Mouse (Mus musculus) layer of hippocampus, adult 2 months (tissue): ENCODE measurements around the gene Tma7. TPM values are rescaled to one million over a fixed set of nuclear protein-coding genes. Genes with fewer than 3 reads are reported as not detected.
A peak's percentile ranks its signal among the peaks of the same experiment; 100 is the strongest.

Experiments
- DNase-seq, 2 experiments: peaks; one replicate each; pipeline ENCODE4 v3.0.0; 2022; ENCODE audit warnings: low spot score in 2 of 2
- H3K27ac ChIP-seq: fragments of 200-600 bp; 2 replicates; pipeline ENCODE4 v1.8.1; 2022
- H3K4me3 ChIP-seq: fragments of 200-600 bp; 2 replicates; pipeline ENCODE4 v1.8.1; 2022; ENCODE audit warnings: mild to moderate bottlenecking
- CTCF ChIP-seq: fragments of 200-600 bp; conservative IDR thresholded peaks from 2 replicates; pipeline ENCODE4 v1.8.1; 2022; ENCODE audit warnings: antibody characterized with exemption, mild to moderate bottlenecking, moderate library complexity
- total RNA-seq, 2 experiments: library from RNA; stranded (reverse); gene quantifications; 2 replicates each; pipeline ENCODE4 v1.2.3; 2021

The Tma7 gene
- total RNA-seq, 2 experiments from 2014 or later = 295 to 309 TPM

DNA sequence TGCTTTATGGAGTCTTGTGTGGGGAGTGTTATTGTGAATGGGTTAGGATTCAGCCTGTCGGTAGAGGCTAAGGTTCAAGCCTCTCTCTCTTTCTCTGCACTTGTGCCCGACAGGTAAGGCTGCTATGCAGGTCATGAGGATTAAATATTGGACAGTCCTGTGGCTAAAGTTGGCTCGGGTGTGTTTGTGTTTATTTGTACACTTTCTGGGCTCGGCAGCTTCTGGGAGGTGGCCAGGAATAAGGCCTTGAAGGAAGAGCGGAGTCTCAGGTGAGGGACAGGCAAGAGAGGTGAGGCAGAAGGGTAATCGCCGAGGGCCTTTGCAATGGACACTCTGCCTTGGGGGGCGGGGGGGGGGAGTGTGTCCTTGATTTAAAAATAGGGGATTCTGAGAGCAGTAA lies 42.2 kb downstream of the Tma7 start:
- no peak for TF ChIP-seq CTCF
- no peak overlapping the region for H3K4me3 ChIP-seq
- H3K27ac ChIP-seq = no peak overlapping the region
- DNase-seq = no peak

DNA sequence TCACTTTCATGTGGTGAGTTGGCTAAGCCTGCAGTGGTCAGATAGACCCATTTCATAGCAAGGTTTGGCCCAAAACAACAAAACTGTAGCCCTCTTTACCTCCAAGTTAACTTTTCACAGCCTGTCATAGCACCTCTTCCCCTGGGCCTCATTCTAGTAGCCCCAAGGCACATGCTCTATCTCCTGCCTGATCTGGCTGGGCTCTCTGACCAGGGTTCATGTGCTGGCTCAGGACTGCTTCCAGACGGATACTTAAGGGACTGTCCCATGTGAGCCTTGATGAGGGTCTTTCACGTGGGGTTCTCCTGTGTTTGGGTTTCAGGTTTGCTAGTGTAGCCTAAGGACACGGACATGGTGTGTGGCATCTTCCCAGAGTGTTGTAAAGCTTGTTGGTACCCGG lies 42.7 kb downstream of the Tma7 start:
- Histone ChIP-seq H3K27ac (no peak overlapping the region), H3K4me3 (no peak overlapping the region)
- DNase-seq = no peak
- TF ChIP-seq CTCF = no peak

DNA sequence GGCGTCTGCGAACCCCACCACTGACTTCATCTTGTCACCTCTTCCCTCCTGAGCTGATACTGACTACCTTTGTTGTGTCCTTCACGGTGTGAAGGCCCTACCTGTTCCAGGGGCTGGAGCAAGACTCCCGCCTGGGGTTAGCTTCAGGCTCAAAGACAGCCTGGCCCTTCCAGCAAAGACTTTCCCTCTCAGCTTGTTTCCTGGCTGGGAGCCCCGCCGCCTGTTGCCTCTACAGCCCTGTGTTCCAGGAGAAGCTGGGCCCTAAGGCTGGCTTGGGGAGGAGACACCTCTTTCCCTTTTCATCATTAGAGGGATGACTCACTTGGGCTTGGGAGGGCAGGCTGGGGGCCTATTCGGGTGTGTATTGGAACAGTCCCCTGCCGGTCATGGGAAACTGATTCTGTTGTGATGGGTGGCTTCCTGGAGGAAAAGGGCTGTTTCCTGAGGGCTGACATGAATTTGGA lies 43.5 kb downstream of the Tma7 start:
- Histone ChIP-seq H3K4me3 (peak overlapping the region; percentile 71), H3K27ac (peak overlapping the region; percentile 73)
- TF ChIP-seq CTCF = no peak
- no peak for DNase-seq

DNA sequence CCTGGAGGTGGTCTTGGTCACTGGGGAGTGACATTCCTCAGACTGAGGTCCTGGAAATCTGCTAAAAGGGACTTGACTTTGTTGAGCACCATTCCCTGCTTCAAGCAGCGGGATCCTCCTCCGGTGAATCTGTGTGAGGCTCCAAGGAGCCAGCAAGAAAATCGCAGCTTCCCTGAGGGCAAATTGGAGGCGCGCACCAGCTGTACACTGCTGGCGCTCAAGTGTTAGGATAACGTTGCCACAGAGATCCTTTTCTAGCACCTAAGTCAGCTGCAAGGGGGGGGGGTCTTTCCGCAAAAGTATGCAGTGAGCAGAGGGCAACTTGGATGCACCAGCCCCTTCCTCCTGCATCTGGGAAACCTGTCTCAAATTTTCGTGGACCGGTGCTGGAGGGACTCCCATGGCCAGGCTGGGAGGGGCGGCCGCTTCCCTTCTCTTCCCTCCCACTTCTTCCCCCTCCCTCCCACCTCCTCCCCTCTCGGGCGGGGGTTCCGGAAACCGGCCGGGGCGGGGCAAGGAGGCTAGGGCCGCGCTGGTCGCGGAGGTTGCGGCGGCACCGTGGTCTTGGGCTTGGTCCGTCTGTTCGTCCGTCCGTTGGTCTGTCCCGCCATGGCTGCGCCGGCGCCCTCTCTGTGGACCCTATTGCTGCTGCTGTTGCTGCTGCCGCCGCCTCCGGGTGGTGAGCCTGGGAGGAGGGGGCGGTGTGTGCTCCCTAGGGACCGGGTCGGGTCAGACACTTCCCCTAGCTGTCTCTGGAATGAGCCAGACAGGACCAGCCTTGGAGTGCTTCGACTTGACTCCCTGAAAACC lies 44.1 kb downstream of the Tma7 start, which contains the start of gene Shisa5:
Gene Shisa5, plus strand, starts transcription at position 480 of the 810 bp plus-strand sequence.
- no peak for TF ChIP-seq CTCF
- peak within 1 kb of the TSS; percentile 73 for H3K27ac ChIP-seq
- H3K4me3 ChIP-seq = peak within 1 kb of the TSS; percentile 71
- no peak for DNase-seq

DNA sequence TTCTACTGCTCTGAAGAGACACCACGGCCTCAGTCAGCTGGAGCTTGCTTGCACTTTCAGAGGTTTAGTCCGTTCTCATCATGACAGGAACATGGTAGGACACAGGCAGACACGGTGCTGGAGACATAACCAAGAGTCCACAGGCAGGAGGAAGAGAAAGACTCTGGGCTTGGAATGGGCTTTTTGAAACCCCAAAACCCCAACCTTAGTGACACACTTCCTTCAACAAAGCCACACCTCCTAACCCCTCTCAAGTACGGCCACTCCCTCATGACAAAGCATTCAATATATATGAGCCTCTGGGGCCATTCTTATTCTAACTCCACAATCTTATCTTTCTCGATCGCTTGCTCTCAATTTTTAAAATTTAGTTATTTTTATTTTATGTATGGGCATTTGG lies 50.0 kb downstream of the Tma7 start:
- no peak overlapping the region for H3K4me3 ChIP-seq

DNA sequence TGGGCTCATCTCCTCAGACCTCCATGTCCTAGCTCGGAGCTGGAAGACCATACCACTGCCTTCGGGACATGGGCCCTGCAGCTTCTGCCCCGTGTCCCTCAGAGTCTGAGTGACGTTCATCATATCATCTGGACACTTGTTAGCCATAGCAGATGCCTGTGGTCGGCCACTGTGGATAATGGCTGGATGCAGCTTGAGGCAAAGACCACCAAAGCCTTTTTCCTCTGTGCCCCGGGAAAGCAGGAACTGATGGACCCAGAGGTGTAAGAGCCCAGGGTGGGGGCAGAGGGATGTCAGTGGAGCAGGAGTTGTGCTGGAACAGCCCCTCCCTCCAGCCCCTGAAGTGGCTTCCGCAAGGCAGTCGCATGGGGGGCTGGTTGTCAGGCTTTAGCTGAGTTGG lies 50.7 kb downstream of the Tma7 start:
- Histone ChIP-seq H3K27ac (no peak overlapping the region), H3K4me3 (no peak overlapping the region)
- TF ChIP-seq CTCF = no peak
- no peak for DNase-seq

More for the DNA sequence above, 50.0 kb downstream of the Tma7 start:
- TF ChIP-seq CTCF = no peak
- no peak for DNase-seq
- no peak overlapping the region for H3K27ac ChIP-seq

DNA sequence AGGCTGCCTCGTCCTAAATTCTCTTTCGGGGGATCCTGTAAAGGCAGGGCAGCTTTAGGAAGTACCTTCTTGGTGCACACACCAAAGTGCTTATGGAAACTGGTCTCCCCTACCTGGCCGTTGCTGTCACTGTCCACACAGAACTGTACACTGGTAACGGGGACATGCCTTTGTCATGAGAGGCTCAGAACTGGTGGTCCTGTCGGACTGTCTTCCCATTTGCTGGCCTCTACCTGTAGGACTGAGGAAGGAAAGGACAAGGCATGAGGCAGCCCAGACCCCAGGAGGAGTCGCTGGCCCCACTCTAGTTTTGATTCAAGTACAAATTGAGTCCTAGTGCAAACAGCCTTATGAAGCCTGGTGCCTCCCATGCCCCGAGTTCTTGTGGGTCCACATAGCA lies 51.4 kb downstream of the Tma7 start:
- no peak for TF ChIP-seq CTCF
- Histone ChIP-seq H3K27ac (no peak overlapping the region), H3K4me3 (no peak overlapping the region)
- no peak for DNase-seq

DNA sequence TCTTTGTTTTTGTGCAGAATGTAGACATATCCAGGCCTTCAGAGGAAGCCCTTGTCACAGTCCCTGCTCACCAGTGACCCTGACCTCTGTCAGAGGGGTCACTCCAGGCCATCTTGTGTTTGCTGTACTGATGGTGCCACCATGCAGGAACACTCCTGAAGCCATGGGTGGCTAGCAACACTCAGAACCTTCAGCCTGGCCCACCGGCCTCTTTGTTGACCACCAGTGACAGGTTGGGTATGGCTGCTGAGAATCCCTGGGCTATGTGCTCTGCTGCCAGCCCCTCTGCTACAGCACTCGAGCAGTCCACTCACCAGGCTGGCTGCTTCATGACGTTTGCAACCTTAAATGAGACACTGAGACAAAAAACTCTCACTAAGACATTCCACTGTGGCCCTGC lies 52.1 kb downstream of the Tma7 start:
- Histone ChIP-seq H3K27ac (no peak overlapping the region), H3K4me3 (no peak overlapping the region)
- no peak for TF ChIP-seq CTCF
- no peak for DNase-seq

DNA sequence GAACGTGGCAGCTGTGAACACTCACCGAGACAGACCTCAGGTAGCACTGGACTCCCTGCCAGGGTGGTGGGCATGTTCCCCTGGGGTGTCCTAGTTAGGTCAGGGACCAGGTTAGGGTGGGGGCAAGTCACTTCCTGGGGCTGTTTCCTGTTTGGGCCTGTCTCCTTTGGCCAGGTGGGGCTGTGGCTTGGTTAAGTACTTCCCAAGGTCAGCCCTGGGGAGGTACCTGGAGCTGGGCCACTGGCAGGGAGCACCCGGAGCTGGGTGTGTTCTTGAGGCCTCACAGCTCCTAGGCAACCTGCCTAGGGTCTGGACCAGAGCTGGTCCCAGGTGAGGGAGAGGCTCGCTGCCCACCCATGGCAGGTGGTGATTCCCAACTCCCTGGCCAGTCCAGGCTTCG lies 53.5 kb downstream of the Tma7 start:
- DNase-seq = no peak
- no peak for TF ChIP-seq CTCF
- no peak overlapping the region for H3K27ac ChIP-seq

DNA sequence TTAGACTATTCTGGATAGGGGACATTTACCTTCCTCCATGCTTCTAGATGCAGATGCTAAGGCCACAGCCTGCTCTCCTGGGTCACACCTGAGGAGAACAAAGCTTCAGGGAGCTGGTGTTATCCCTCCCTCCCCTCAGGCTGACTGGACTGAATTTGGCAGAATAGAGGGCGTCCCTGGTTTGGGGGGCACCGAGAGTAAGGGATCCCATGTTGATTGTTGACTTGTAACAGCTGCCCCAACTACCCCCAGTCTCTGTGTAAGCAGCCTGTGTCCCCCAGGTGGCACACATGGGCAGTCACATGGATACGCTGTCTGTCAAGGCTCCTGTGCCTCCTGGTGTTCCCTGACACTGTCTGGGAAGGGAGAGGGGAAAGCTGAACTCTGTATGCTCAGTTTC lies 54.0 kb downstream of the Tma7 start:
- Histone ChIP-seq H3K4me3 (no peak overlapping the region), H3K27ac (no peak overlapping the region)
- DNase-seq = no peak
- no peak for TF ChIP-seq CTCF

More for the DNA sequence above, 53.5 kb downstream of the Tma7 start:
- no peak overlapping the region for H3K4me3 ChIP-seq

DNA sequence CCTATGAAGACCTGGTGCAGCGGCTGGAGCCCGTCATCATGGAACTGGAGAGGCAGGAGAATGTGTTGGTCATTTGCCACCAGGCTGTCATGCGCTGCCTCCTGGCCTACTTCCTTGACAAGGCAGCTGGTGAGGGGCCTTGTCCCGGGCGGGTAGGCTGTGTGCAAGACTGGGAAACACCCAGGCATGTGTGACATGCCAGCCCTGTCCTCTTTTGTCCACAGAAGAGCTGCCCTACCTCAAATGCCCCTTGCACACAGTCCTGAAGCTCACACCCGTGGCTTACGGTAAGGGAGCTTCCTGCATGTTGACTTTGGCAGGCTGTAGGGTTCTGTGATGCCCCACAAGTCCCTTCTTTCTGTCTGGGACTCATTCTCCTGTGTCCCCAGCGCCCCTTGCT lies 54.9 kb downstream of the Tma7 start:
- Histone ChIP-seq H3K4me3 (no peak overlapping the region), H3K27ac (no peak overlapping the region)
- no peak for TF ChIP-seq CTCF
- no peak for DNase-seq

Other genes with a start within 250 kb of the Tma7 start
- gene Slc26a6, start 229.3 kb downstream of the Tma7 start, total RNA-seq = 10 to 100 TPM; 16.6 to 22.3 TPM
- under 1 TPM; 0.52 to 0.67 TPM for gene Tmem89, start 168.0 kb downstream of the Tma7 start, total RNA-seq
- 100 to 1,000 TPM; 337 to 364 TPM for gene Uqcrc1, start 146.0 kb downstream of the Tma7 start, total RNA-seq
- 1 to 10 TPM; 3.8 to 4.6 TPM for gene Col7a1, start 129.0 kb downstream of the Tma7 start, total RNA-seq
- gene Ucn2, start 96.6 kb downstream of the Tma7 start, total RNA-seq = not detected
- 10 to 100 TPM; 10.9 to 11.8 TPM for gene Pfkfb4, start 90.8 kb downstream of the Tma7 start, total RNA-seq
- gene Shisa5, start 44.0 kb downstream of the Tma7 start, total RNA-seq = 10 to 100 TPM; 56.5 to 58.4 TPM
- gene Trex1, start 22.9 kb downstream of the Tma7 start, total RNA-seq = 10 to 100 TPM; 12.9 to 15.4 TPM
- gene Atrip, start 8.5 kb downstream of the Tma7 start, total RNA-seq = 10 to 100 TPM; 25.0 to 31.9 TPM
- 1 to 10 TPM; 7.6 to 8.1 TPM for gene Ccdc51, start 94 bp downstream of the Tma7 start, total RNA-seq
- 10 to 100 TPM; 84.4 to 92.7 TPM for gene Plxnb1, start 12.8 kb upstream of the Tma7 start, total RNA-seq
- gene Fbxw21, start 79.5 kb upstream of the Tma7 start, total RNA-seq = not detected
- not detected for gene Fbxw13, start 113.4 kb upstream of the Tma7 start, total RNA-seq
- not detected for gene Fbxw20, start 152.2 kb upstream of the Tma7 start, total RNA-seq
- gene Fbxw14, start 205.1 kb upstream of the Tma7 start, total RNA-seq = not detected